Mouse (Mus musculus) intestine, embryonic 15.5 days (tissue): Measurements from ENCODE around the gene Rasip1. TPM values are rescaled to one million over a fixed set of nuclear protein-coding genes. Genes with fewer than 3 reads are reported as not detected.

Experiments
- ATAC-seq: fragments of 200-750 bp; cut with Nextera tagmentation; 2 replicates; pipeline ENCODE4 v1.8.0; 2017; ENCODE audit warnings: moderate TSS enrichment, moderate library complexity
- H3K27ac ChIP-seq: fragments of 300-500 bp; sonication (generic); 2 replicates; pipeline ENCODE4 v1.5.1; 2015; ENCODE audit warnings: mild to moderate bottlenecking, inconsistent platforms
- H3K27me3 ChIP-seq: fragments of 300-500 bp; sonication (generic); replicated peaks from 2 replicates; pipeline ENCODE4 v1.6.1; 2015; ENCODE audit warnings: inconsistent platforms
- H3K36me3 ChIP-seq: fragments of 300-500 bp; sonication (generic); 2 replicates; pipeline ENCODE4 v1.6.1; 2015; ENCODE audit warnings: inconsistent platforms
- H3K4me1 ChIP-seq: fragments of 300-500 bp; sonication (generic); replicated peaks from 2 replicates; pipeline ENCODE4 v1.6.1; 2015; ENCODE audit warnings: inconsistent platforms
- H3K4me2 ChIP-seq: fragments of 300-500 bp; sonication (generic); replicated peaks from 2 replicates; pipeline ENCODE4 v1.6.1; 2015; ENCODE audit warnings: mild to moderate bottlenecking, inconsistent platforms
- H3K4me3 ChIP-seq: fragments of 300-500 bp; sonication (generic); replicated peaks from 2 replicates; pipeline ENCODE4 v1.5.1; 2015; ENCODE audit warnings: inconsistent platforms
- H3K9ac ChIP-seq: fragments of 300-500 bp; sonication (generic); 2 replicates; pipeline ENCODE4 v1.6.1; 2015; ENCODE audit warnings: inconsistent platforms
- H3K9me3 ChIP-seq: fragments of 300-500 bp; sonication (generic); 2 replicates; pipeline ENCODE4 v1.6.1; 2016; ENCODE audit warnings: inconsistent platforms
- WGBS: fragments of 180-500 bp; shearing (Covaris S2); methylation state at CpG from one replicate; pipeline ENCODE4 v1.1.7; 2015; 5-methylcytosine and 5-hydroxymethylcytosine counted together
- polyA plus RNA-seq: library from polyadenylated mRNA; unstranded; fragments of >200 nt; fragmentation: Nextera tagmentation; extraction: Ambion mirVana; gene quantifications from 2 replicates; pipeline ENCODE4 v1.2.1, GENCODE M21; 2015

Rasip1 gene
- 9.8 and 9.9 TPM in 2 replicates for polyA plus RNA-seq

- Histone ChIP-seq H3K27ac (peak within 1 kb of the TSS; percentile 58; the same call in 1 of the 2 replicates), H3K4me1 (peaks cover 8% of the 10 kb centered on the region), H3K36me3 (no peaks in the 10 kb centered on the region), H3K27me3 (peaks cover 12% of the 10 kb centered on the region; the same call in 1 of the 2 replicates), H3K4me3 (peak within 1 kb of the TSS; percentile 57), H3K9me3 (no peaks in the 10 kb centered on the region), H3K4me2 (peak within 1 kb of the TSS; percentile 98), H3K9ac (peak within 1 kb of the TSS; percentile 66)
- ATAC-seq, result no peak
- WGBS, result 78% methylated on average over 9 of the region's 9 CpGs
Measured at GRCm38 (mm10) chr7:45627261-45627660, at the start of gene Rasip1. Gene Rasip1, plus strand, starts transcription at chr7:45627488.

- H3K9ac ChIP-seq, result no peak overlapping the region
- WGBS, result 94% methylated on average over 6 of the region's 6 CpGs
- H3K27me3 ChIP-seq, result no peaks in the 10 kb centered on the region
- 0 out of 2 replicates have a peak, but pooled peaks cover 4% of the 10 kb centered on the region for H3K4me1 ChIP-seq
- ATAC-seq, result no peak
- no peak overlapping the region for H3K27ac ChIP-seq
- no peak overlapping the region for H3K4me2 ChIP-seq
- no peak overlapping the region for H3K4me3 ChIP-seq
- H3K9me3 ChIP-seq, result no peaks in the 10 kb centered on the region
- H3K36me3 ChIP-seq, result peaks cover 9% of the 10 kb centered on the region
Measured at GRCm38 (mm10) chr7:45585923-45586322, 41.4 kb upstream of the Rasip1 start.

GRCm38 (mm10) chr7:45587631-45588592, 39.4 kb upstream of the Rasip1 start:
- Histone ChIP-seq H3K4me2 (no peak overlapping the region), H3K27ac (no peak overlapping the region), H3K4me1 (0 out of 2 replicates have a peak, but pooled peaks cover 4% of the 10 kb centered on the region), H3K9me3 (no peaks in the 10 kb centered on the region), H3K9ac (no peak overlapping the region), H3K36me3 (peaks cover 9% of the 10 kb centered on the region), H3K4me3 (no peak overlapping the region), H3K27me3 (no peaks in the 10 kb centered on the region)
- WGBS, result 93% methylated on average over 23 of the region's 23 CpGs
- no peak for ATAC-seq

- peak; percentile 97 for ATAC-seq
- 3% methylated on average over 19 of the region's 19 CpGs for WGBS
- peak overlapping the region; percentile 31 for H3K4me3 ChIP-seq
Measured at GRCm38 (mm10) chr7:45589173-45589572, 38.1 kb upstream of the Rasip1 start.

GRCm38 (mm10) chr7:45589898-45590297, 37.4 kb upstream of the Rasip1 start:
- Histone ChIP-seq H3K4me3 (no peak overlapping the region), H3K36me3 (peaks cover 9% of the 10 kb centered on the region), H3K9ac (no peak overlapping the region), H3K4me1 (0 out of 2 replicates have a peak, but pooled peaks cover 4% of the 10 kb centered on the region), H3K9me3 (no peaks in the 10 kb centered on the region), H3K4me2 (peak overlapping the region; percentile 53; the same call in 1 of the 2 replicates), H3K27me3 (no peaks in the 10 kb centered on the region), H3K27ac (no peak overlapping the region)
- ATAC-seq, result no peak
- 93% methylated on average over 5 of the region's 5 CpGs for whole genome bisulfite sequencing

More at GRCm38 (mm10) chr7:45589173-45589572, 38.1 kb upstream of the Rasip1 start:
- Histone ChIP-seq H3K27ac (no peak overlapping the region), H3K4me1 (0 out of 2 replicates have a peak, but pooled peaks cover 4% of the 10 kb centered on the region), H3K4me2 (peak overlapping the region; percentile 53), H3K9me3 (no peaks in the 10 kb centered on the region), H3K9ac (no peak overlapping the region), H3K36me3 (peaks cover 9% of the 10 kb centered on the region), H3K27me3 (no peaks in the 10 kb centered on the region)

GRCm38 (mm10) chr7:45590874-45591273, 36.4 kb upstream of the Rasip1 start:
- H3K27me3 ChIP-seq, result no peaks in the 10 kb centered on the region
- peaks cover 2% of the 10 kb centered on the region; the same call in 1 of the 2 replicates for H3K36me3 ChIP-seq
- H3K4me2 ChIP-seq, result no peak overlapping the region
- H3K27ac ChIP-seq, result no peak overlapping the region
- H3K4me3 ChIP-seq, result no peak overlapping the region
- 63% methylated on average over 3 of the region's 3 CpGs for WGBS
- no peak overlapping the region for H3K9ac ChIP-seq
- H3K9me3 ChIP-seq, result no peaks in the 10 kb centered on the region
- H3K4me1 ChIP-seq, result 0 out of 2 replicates have a peak, but pooled peaks cover 4% of the 10 kb centered on the region
- ATAC-seq, result no peak

GRCm38 (mm10) chr7:45591880-45592279, 35.4 kb upstream of the Rasip1 start:
- no peak for ATAC-seq
- Histone ChIP-seq H3K9ac (no peak overlapping the region), H3K27ac (no peak overlapping the region), H3K36me3 (no peaks in the 10 kb centered on the region), H3K4me1 (0 out of 2 replicates have a peak, but pooled peaks cover 4% of the 10 kb centered on the region), H3K4me2 (no peak overlapping the region), H3K4me3 (no peak overlapping the region), H3K27me3 (no peaks in the 10 kb centered on the region), H3K9me3 (no peaks in the 10 kb centered on the region)
- WGBS, result 73% methylated on average over 7 of the region's 7 CpGs

GRCm38 (mm10) chr7:45593118-45593815, 34.0 kb upstream of the Rasip1 start:
- Histone ChIP-seq H3K36me3 (no peaks in the 10 kb centered on the region), H3K9ac (no peak overlapping the region), H3K4me2 (no peak overlapping the region), H3K27me3 (no peaks in the 10 kb centered on the region), H3K4me3 (no peak overlapping the region), H3K9me3 (no peaks in the 10 kb centered on the region), H3K27ac (no peak overlapping the region), H3K4me1 (0 out of 2 replicates have a peak, but pooled peaks cover 4% of the 10 kb centered on the region)
- 22% methylated on average over 10 of the region's 10 CpGs for WGBS
- ATAC-seq, result no peak

- H3K27ac ChIP-seq, result no peak overlapping the region
- no peaks in the 10 kb centered on the region for H3K27me3 ChIP-seq
- H3K4me2 ChIP-seq, result no peak overlapping the region
- H3K4me1 ChIP-seq, result peaks cover 9% of the 10 kb centered on the region
- H3K9ac ChIP-seq, result no peak overlapping the region
- H3K9me3 ChIP-seq, result no peaks in the 10 kb centered on the region
- 78% methylated on average over 4 of the region's 4 CpGs for WGBS
- ATAC-seq, result no peak
- H3K4me3 ChIP-seq, result no peak overlapping the region
- no peaks in the 10 kb centered on the region for H3K36me3 ChIP-seq
Measured at GRCm38 (mm10) chr7:45595176-45595575, 32.1 kb upstream of the Rasip1 start.

GRCm38 (mm10) chr7:45596107-45596506, 31.2 kb upstream of the Rasip1 start:
- Histone ChIP-seq H3K4me1 (peaks cover 9% of the 10 kb centered on the region), H3K36me3 (no peaks in the 10 kb centered on the region), H3K27ac (no peak overlapping the region), H3K9ac (no peak overlapping the region), H3K9me3 (no peaks in the 10 kb centered on the region), H3K4me2 (no peak overlapping the region), H3K27me3 (no peaks in the 10 kb centered on the region), H3K4me3 (no peak overlapping the region)
- ATAC-seq, result no peak
- WGBS, result 97% methylated on average over 1 of the region's 1 CpGs

GRCm38 (mm10) chr7:45597013-45597412, 30.3 kb upstream of the Rasip1 start:
- Histone ChIP-seq H3K36me3 (no peaks in the 10 kb centered on the region), H3K4me1 (peaks cover 15% of the 10 kb centered on the region), H3K4me3 (no peak overlapping the region), H3K4me2 (no peak overlapping the region), H3K9ac (no peak overlapping the region), H3K27ac (no peak overlapping the region), H3K9me3 (no peaks in the 10 kb centered on the region), H3K27me3 (no peaks in the 10 kb centered on the region)
- WGBS, result 91% methylated on average over 5 of the region's 5 CpGs
- no peak for ATAC-seq

GRCm38 (mm10) chr7:45597527-45597926, 29.8 kb upstream of the Rasip1 start:
- Histone ChIP-seq H3K4me2 (no peak overlapping the region), H3K27ac (no peak overlapping the region), H3K36me3 (no peaks in the 10 kb centered on the region), H3K9me3 (no peaks in the 10 kb centered on the region), H3K9ac (no peak overlapping the region), H3K27me3 (no peaks in the 10 kb centered on the region), H3K4me1 (peaks cover 15% of the 10 kb centered on the region), H3K4me3 (no peak overlapping the region)
- 90% methylated on average over 6 of the region's 6 CpGs for WGBS
- no peak for ATAC-seq
